Mouse (Mus musculus) forebrain, embryonic 10.5 days (tissue): ENCODE measurements around the gene Dock11. TPM values are rescaled to one million over a fixed set of nuclear protein-coding genes. Genes with fewer than 3 reads are reported as not detected.

Experiments
- DNase-seq: peaks from one replicate; pipeline ENCODE4 v3.0.0-alpha.2; 2017; ENCODE audit warnings: low spot score; ENCODE audit errors: extremely low spot score
- H3K27ac ChIP-seq: fragments of 300-500 bp; sonication (generic); 2 replicates; pipeline ENCODE4 v1.5.1; 2016; ENCODE audit warnings: mild to moderate bottlenecking
- H3K27me3 ChIP-seq: fragments of 300-500 bp; sonication (generic); 2 replicates; pipeline ENCODE4 v1.6.1; 2016; ENCODE audit warnings: mild to moderate bottlenecking; ENCODE audit not compliant: poor library complexity, severe bottlenecking
- H3K36me3 ChIP-seq: fragments of 300-500 bp; sonication (generic); replicated peaks from 2 replicates; pipeline ENCODE4 v1.6.1; 2016; ENCODE audit warnings: mild to moderate bottlenecking, moderate library complexity
- H3K4me1 ChIP-seq: fragments of 300-500 bp; sonication (generic); 2 replicates; pipeline ENCODE4 v1.6.1; 2016
- H3K4me3 ChIP-seq: fragments of 300-500 bp; sonication (generic); 2 replicates; pipeline ENCODE4 v1.5.1; 2016; ENCODE audit warnings: mild to moderate bottlenecking, moderate library complexity
- H3K9me3 ChIP-seq: fragments of 300-500 bp; sonication (generic); 2 replicates; pipeline ENCODE4 v1.6.1; 2016; ENCODE audit warnings: mild to moderate bottlenecking, moderate library complexity
- WGBS: fragments of 180-500 bp; shearing (Covaris S2); methylation state at CpG from one replicate; pipeline ENCODE4 v1.1.7; 2016; 5-methylcytosine and 5-hydroxymethylcytosine counted together
- polyA plus RNA-seq: library from polyadenylated mRNA; unstranded; fragments of >200 nt; fragmentation: Nextera tagmentation; extraction: Ambion mirVana; gene quantifications from 2 replicates; pipeline ENCODE4 v1.2.1, GENCODE M21; 2016

Dock11 gene
- 20.1 and 21.4 TPM in 2 replicates for polyA plus RNA-seq

DNA sequence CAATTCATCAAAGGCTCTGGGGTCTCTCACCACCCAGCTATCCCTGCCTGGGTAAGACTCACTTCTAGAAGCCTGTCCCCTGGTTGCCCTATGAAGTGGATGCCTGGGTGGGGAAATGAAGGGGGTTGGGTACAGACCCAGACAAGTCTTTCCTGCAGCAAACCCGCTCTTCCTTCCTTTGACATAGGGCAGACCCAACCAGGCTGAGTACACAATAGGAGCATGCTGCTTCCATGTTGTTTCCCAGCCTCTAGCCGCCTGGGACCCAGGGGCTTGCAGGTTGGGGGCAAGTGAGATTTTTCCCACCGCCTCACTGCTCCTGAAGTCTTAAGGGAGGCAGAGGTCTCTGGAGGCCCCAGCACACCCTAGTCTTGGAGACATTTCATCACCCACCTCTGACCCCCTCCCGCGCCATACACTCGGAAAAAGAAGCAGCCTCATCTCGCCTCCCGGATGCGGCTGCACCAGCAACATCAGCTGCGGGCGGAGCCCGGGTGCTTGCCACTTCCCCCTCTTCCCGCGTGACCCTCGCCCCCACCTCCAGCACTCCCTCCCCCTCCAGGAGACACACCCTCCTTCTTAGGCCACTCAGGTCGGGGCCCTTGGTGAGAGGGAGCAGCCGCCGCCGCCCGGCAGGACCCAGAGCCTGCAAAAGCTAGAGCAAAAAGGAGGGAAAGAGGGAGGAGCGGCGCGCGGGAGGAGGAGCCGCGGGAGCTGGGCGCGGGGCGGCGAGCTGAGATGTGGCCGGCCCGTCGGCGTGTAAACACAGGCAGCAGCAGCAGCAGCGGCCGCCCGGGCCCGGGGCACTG, at the start of gene Dock11:
Gene Dock11, plus strand, starts transcription at position 746 of the 809 bp plus-strand sequence.
- Histone ChIP-seq H3K4me3 (peak within 1 kb of the TSS; percentile 66), H3K36me3 (no peaks in the 10 kb centered on the region), H3K4me1 (peaks cover 14% of the 10 kb centered on the region), H3K9me3 (no peaks in the 10 kb centered on the region; the same call in 1 of the 2 replicates), H3K27me3 (no peaks in the 10 kb centered on the region), H3K27ac (peak within 1 kb of the TSS; percentile 90)
- WGBS: 16% methylated on average over 36 of the region's 38 CpGs
- peak; percentile 65 for DNase-seq

DNA sequence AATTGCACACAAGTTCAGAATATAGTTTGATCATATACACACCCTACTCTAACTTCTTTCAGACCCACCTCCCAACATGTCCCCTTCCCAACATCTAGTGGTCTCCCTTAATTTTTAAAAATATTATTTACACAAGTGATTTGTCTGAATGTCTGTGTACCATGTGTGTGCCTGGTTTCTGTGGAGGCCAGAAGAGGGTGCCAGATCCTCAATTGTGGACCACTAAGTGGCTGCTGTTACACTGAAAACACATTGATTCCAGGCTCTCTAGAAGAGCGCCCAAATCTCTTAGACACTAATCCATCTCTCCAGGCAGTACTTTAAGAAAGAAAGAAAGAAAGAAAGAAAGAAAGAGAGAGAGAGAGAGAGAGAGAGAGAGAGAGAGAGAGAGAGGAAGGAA, 8.9 kb upstream of the Dock11 start:
- 47% methylated on average over 1 of the region's 1 CpGs for WGBS
- H3K4me1 ChIP-seq: no peaks in the 10 kb centered on the region
- H3K36me3 ChIP-seq: no peaks in the 10 kb centered on the region
- H3K4me3 ChIP-seq: no peak overlapping the region
- DNase-seq: no peak
- H3K9me3 ChIP-seq: no peaks in the 10 kb centered on the region
- no peaks in the 10 kb centered on the region for H3K27me3 ChIP-seq
- H3K27ac ChIP-seq: no peak overlapping the region

DNA sequence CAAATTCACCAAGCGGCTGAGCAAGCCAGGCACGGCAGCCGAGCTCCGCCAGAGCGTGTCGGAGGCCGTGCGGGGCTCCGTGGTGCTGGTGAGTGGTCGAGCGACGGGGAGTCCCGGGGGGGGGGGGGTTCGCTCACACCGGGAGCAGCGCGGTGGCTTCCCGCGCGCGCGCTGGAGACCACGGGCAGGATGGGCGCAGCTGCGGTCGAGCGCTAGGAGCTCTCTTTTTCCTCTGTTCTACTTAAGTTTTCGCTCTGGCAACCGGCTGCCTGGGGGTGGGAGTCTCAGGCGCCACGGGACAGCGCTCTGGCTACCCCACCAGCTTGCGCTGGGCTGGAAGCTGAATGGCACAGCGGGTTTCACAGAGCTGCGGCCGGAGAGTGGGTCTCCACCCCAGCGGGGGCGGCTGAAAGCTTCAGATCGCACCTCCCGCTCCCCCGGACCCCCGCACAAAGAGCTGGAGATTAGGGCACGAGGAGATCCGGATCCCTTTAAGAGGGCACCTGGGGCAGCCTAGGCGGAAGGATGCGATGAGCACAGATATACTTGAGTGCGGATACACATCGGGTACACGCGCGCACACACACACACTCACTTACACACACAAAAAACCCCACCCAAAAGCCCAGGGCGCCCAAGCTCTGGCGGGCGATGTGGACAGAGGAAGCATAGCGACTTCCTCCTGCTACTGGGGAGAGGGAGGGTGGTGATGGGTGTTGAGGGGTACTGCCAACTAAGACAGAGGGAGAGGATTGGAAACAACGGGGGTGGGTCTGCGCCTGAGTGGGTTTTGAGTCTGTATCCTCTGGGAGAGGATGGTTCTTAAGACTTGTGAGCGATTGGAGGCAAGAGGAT, 540 bp downstream of the Dock11 start:
- 17% methylated on average over 57 of the region's 58 CpGs for WGBS
- Histone ChIP-seq H3K4me1 (peaks cover 17% of the 10 kb centered on the region), H3K36me3 (no peaks in the 10 kb centered on the region), H3K9me3 (no peaks in the 10 kb centered on the region; the same call in 1 of the 2 replicates), H3K4me3 (peak overlapping the region; percentile 66), H3K27me3 (no peaks in the 10 kb centered on the region), H3K27ac (peak overlapping the region; percentile 90)
- DNase-seq: peak; percentile 17

DNA sequence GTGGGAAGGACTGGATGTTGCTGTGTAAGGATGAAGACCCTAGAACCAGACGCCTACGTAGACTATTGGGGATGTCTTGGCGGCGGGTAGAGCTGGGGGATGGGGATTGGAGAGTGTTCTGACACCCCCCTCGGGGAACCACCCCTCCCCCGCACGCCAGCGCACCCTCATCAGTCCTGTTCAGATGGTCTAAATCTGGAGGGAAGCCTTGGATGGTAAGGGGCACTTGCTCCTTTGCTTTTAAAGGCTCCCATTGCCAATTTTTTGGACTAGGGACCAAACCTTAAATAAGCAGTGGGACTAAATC, 1.1 kb downstream of the Dock11 start:
- no peaks in the 10 kb centered on the region for H3K36me3 ChIP-seq
- peaks cover 18% of the 10 kb centered on the region for H3K4me1 ChIP-seq
- H3K27ac ChIP-seq: peak overlapping the region; percentile 90
- peak; percentile 13 for DNase-seq
- WGBS: 20% methylated on average over 8 of the region's 8 CpGs
- H3K4me3 ChIP-seq: peak overlapping the region; percentile 66
- H3K27me3 ChIP-seq: no peaks in the 10 kb centered on the region
- H3K9me3 ChIP-seq: no peaks in the 10 kb centered on the region; the same call in 1 of the 2 replicates

DNA sequence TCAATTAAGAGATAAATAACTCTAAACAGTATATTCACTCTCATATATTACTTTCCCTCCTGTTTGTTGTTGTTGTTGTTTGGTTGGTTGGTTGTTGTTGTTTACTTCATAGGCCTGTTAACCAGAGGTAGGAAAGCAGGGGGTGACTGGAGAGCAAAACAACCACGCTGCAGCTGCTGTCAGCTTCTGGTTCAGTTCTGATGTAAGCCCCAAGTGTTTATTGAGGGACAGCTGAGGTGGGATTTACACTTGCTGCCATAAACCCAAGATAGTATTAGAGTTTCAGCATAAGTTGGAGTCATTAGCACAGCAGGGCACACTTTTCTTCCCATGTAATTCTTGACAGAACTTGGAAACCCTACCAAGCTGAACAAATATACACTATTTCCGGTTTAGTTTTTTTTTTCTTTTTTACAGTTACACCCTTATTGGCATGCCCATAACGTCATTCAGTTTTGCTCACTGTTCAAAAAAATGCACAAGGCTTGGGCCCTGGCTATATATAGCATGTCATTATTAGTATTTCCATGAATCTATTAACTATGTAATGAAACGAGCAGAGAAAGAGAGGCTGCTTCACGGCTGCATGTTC, 3.0 kb downstream of the Dock11 start:
- no peaks in the 10 kb centered on the region for H3K36me3 ChIP-seq
- no peak for DNase-seq
- no peaks in the 10 kb centered on the region; the same call in 1 of the 2 replicates for H3K9me3 ChIP-seq
- no peak overlapping the region for H3K27ac ChIP-seq
- H3K4me1 ChIP-seq: peaks cover 18% of the 10 kb centered on the region
- 81% methylated on average over 5 of the region's 5 CpGs for WGBS
- no peaks in the 10 kb centered on the region for H3K27me3 ChIP-seq
- no peak overlapping the region for H3K4me3 ChIP-seq

DNA sequence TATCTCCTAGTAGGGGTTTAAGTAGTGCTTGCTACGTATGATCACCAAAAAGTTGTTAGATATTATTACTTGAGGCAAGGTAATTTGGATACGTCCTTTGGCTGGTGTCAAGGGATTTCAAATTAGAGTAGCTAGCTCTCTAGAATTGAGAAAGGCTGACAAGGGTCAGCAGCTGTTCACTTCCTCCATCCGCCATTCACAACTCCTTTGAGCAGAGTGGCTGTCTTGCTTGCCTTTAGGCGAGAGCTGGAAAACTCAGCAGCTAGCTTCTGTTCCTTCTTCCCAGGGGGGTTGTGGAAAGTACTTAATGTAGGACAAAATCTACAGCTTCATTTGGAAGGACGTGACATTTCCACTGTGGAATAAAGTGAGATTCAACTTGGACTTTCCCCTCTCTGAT, 3.7 kb downstream of the Dock11 start:
- Histone ChIP-seq H3K4me1 (peaks cover 18% of the 10 kb centered on the region), H3K9me3 (no peaks in the 10 kb centered on the region; the same call in 1 of the 2 replicates), H3K36me3 (no peaks in the 10 kb centered on the region), H3K27me3 (no peaks in the 10 kb centered on the region), H3K4me3 (no peak overlapping the region), H3K27ac (no peak overlapping the region)
- WGBS: 73% methylated on average over 5 of the region's 5 CpGs
- no peak for DNase-seq

DNA sequence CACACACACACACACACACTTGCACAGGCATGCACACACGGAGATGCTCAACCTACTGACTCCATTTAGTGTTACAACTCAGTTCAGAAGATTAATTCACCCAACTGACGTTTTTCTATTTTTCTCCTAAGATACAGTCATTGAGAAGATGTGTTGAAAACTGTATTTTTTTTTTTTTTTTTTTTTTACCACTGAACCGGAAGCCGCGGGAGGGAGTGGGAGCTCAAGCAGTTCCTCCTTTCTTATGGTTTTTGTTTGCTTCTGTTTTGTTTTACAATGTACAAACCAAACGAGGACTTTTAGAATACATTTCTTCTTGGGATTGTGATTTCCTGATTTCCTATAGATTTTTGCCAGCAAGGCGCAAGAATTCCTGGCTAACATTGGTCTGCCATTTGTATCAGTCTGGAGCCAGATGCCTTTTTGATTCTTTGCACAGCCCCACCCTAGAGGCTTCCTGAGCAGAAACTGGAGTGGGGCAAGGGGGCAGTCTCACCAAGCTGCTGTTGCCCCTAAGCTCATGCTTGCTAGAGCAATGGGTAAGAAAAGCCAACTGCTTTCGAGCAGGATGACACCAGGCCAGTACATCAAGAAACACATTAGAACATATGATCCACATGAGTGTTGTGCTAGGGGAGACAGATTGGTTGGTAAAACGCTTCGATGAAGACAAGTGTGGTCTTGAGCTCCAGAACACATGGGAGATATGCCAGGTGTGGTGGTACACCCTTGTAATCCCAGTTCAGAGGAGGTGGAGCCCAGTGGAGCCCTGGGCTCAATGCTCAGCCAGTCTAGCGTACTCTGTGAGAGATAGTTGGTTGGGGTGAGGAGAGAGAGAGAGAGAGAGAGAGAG, 9.2 kb downstream of the Dock11 start:
- WGBS: 89% methylated on average over 11 of the region's 11 CpGs
- Histone ChIP-seq H3K36me3 (no peaks in the 10 kb centered on the region), H3K27ac (no peak overlapping the region), H3K4me1 (peaks cover 3% of the 10 kb centered on the region; the same call in 1 of the 2 replicates), H3K27me3 (no peaks in the 10 kb centered on the region), H3K9me3 (no peaks in the 10 kb centered on the region), H3K4me3 (no peak overlapping the region)
- no peak for DNase-seq

DNA sequence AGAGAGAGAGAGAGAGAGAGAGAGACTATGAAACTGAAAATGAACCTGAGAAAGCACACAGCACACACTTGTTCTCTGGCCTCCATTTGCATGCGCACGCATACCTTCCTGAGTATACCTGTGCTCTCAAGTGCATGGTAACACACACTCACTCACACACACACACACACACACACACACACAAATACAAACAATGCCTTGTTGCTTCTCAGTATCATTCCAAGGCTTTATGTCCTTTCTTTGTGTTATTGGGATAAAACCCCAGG, 9.8 kb downstream of the Dock11 start:
- H3K4me3 ChIP-seq: no peak overlapping the region
- WGBS: 100% methylated on average over 2 of the region's 2 CpGs

DNA sequence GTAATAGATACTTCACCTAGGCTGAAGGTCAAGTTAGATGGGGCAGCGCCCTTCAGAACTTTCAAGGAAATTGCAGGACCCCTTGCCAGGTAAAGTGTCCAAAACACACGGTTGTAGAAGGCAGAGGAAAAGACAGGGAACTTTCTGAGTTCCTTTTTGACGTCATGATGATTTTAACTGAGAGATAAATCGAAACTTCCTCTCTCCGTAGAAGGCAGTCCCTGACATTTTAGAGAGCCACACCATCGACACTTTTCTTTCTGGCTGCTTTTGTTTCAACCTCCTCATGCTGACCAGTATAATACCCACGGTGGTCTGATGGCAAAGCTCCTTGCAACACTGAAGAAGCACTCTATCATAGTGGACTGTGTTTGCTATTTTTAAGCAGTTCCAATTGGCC, 15.7 kb downstream of the Dock11 start:
- Histone ChIP-seq H3K36me3 (no peaks in the 10 kb centered on the region), H3K4me3 (no peak overlapping the region), H3K4me1 (no peaks in the 10 kb centered on the region), H3K27ac (no peak overlapping the region), H3K9me3 (no peaks in the 10 kb centered on the region), H3K27me3 (no peaks in the 10 kb centered on the region)
- DNase-seq: no peak
- WGBS: 78% methylated on average over 7 of the region's 7 CpGs

More for the DNA sequence above, 9.8 kb downstream of the Dock11 start:
- H3K27me3 ChIP-seq: no peaks in the 10 kb centered on the region
- H3K9me3 ChIP-seq: no peaks in the 10 kb centered on the region
- DNase-seq: no peak
- no peaks in the 10 kb centered on the region for H3K36me3 ChIP-seq
- no peak overlapping the region for H3K27ac ChIP-seq
- peaks cover 3% of the 10 kb centered on the region; the same call in 1 of the 2 replicates for H3K4me1 ChIP-seq

DNA sequence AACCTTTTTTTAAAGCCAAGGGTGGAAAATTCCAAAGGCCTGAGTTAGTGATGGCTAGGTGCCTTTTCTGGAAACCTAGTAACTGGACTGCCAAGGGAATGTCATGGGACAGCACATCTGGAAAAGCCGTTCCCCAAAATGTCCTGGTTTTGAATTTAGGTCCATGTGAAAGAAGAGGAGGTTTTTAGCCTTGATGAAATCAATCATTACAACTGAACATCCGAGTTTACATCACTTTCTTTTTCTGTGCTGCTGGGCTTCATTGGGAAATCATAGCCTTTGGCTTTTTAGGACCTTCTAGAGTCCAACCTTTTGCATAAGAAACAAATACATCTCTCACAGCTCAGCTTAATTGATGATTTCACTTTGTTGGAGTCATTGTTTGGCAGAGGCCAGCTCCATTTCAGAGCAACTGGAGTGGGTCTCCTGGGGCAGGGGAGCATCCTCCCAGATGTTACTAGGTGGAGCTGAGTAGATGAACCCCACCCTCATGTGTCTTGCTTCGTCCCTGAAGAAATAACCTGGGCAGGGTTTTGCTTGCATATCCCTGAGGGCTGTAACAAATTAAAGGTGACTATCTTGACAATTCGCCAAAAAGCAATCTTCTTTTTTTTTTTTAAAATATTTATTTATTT, 18.2 kb downstream of the Dock11 start:
- no peak for DNase-seq
- Histone ChIP-seq H3K9me3 (no peaks in the 10 kb centered on the region), H3K4me3 (no peak overlapping the region), H3K4me1 (no peaks in the 10 kb centered on the region), H3K27me3 (no peaks in the 10 kb centered on the region), H3K36me3 (no peaks in the 10 kb centered on the region), H3K27ac (no peak overlapping the region)
- WGBS: 83% methylated on average over 4 of the region's 4 CpGs

DNA sequence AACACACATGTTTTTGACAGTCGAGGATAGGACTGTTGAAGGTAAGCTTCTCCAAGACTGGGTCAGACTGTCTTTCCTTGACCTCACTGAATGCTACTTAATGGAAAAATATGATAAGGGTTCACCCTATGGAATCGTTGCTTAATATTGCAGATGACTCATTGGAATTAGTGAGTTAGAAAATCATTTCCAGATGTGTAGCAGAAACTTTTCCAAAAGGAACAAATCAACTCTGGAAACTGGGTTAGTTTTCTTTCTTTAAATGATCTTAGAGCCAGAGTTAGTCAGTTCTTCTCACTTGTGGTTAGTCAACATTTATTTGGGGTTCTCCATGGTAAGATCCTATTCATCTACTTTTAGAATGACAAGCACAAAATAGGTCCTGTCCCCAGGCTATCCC, 30.9 kb downstream of the Dock11 start:
- Histone ChIP-seq H3K4me3 (no peak overlapping the region), H3K4me1 (no peaks in the 10 kb centered on the region), H3K36me3 (no peaks in the 10 kb centered on the region), H3K27me3 (no peaks in the 10 kb centered on the region), H3K27ac (no peak overlapping the region), H3K9me3 (no peaks in the 10 kb centered on the region)
- DNase-seq: no peak
- 88% methylated on average over 2 of the region's 2 CpGs for WGBS

DNA sequence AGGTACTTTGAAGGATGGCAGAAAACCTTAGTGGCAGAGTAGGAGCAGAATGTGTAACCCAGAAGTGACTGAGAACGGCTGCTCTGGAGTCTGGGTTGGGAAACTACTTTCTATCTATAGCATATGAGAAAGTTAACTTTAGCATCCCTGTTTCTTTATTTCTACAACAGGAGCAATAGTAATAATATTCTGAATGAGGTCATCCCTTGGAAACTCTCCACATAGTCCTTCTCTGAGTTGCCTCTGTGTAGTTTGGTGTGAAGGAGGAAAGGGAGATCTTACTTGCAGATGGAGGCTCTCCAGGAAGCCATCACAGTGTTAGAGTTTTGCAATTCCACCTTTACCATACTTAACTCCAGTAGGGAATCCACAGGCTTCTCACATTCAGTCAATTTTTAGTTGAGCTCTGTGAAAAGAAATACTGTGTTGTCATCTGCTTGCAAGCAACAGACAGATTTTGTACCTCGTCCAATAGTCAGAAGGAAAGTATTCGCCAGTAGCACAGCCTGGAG, 31.5 kb downstream of the Dock11 start:
- Histone ChIP-seq H3K36me3 (no peaks in the 10 kb centered on the region), H3K4me3 (no peak overlapping the region), H3K27me3 (no peaks in the 10 kb centered on the region), H3K9me3 (no peaks in the 10 kb centered on the region), H3K27ac (no peak overlapping the region), H3K4me1 (0 out of 2 replicates have a peak, but pooled peaks cover 3% of the 10 kb centered on the region)
- WGBS: 88% methylated on average over 3 of the region's 3 CpGs
- no peak for DNase-seq
